Mouse (Mus musculus) cerebellum, postnatal 10 days (tissue): Measurements from ENCODE around the gene Ccdc155.

Source experiments
- DNase-seq, 2 experiments: peaks; one replicate each; pipeline ENCODE4 v3.0.0; 2021; ENCODE audit warnings: mixed read lengths in 2 of 2

Ccdc155 gene

GRCm38 (mm10) chr7:45204380-45205143, at the start of gene Ccdc155:
Gene Ccdc155, minus strand, starts transcription at chr7:45204892.
- peak; percentile 97 to 99 for DNase-seq

GRCm38 (mm10) chr7:45253806-45254205, 49.1 kb upstream of the Ccdc155 start:
- no peak for DNase-seq

- DNase-seq = no peak
These were observed 43.0 kb upstream of the Ccdc155 start for GRCm38 (mm10) chr7:45247666-45248065.

GRCm38 (mm10) chr7:45241389-45241749, 36.7 kb upstream of the Ccdc155 start:
- no peak for DNase-seq

- DNase-seq = peak; percentile 69 to 71
These were observed 36.1 kb upstream of the Ccdc155 start, which contains the start of gene Slc6a16 for GRCm38 (mm10) chr7:45240633-45241388. Gene Slc6a16, plus strand, starts transcription at chr7:45241085.

- DNase-seq = no peak
These were observed 35.4 kb upstream of the Ccdc155 start for GRCm38 (mm10) chr7:45240109-45240508.

- no peak for DNase-seq
These were observed 34.2 kb upstream of the Ccdc155 start, which contains the start of gene Cd37 for GRCm38 (mm10) chr7:45238723-45239496. Gene Cd37, minus strand, starts transcription at chr7:45239115.

GRCm38 (mm10) chr7:45237747-45238699, 33.3 kb upstream of the Ccdc155 start:
- no peak for DNase-seq

- no peak for DNase-seq
These were observed 31.0 kb upstream of the Ccdc155 start for GRCm38 (mm10) chr7:45235656-45236180.

- DNase-seq = peak; percentile 62 to 66
These were observed 30.4 kb upstream of the Ccdc155 start for GRCm38 (mm10) chr7:45234922-45235571.

- peak in 1 of 2 experiments; percentile 34 for DNase-seq
These were observed 29.7 kb upstream of the Ccdc155 start for GRCm38 (mm10) chr7:45234333-45234841.

GRCm38 (mm10) chr7:45233580-45234332, 29.1 kb upstream of the Ccdc155 start:
- DNase-seq = peak; percentile 81 to 85

GRCm38 (mm10) chr7:45232716-45233465, 28.2 kb upstream of the Ccdc155 start:
- peak in 1 of 2 experiments; percentile 33 for DNase-seq

GRCm38 (mm10) chr7:45231941-45232340, 27.2 kb upstream of the Ccdc155 start:
- no peak for DNase-seq

- no peak for DNase-seq
These were observed 26.5 kb upstream of the Ccdc155 start for GRCm38 (mm10) chr7:45231192-45231591.

- no peak for DNase-seq
These were observed 24.9 kb upstream of the Ccdc155 start for GRCm38 (mm10) chr7:45229459-45230203.

GRCm38 (mm10) chr7:45229046-45229445, 24.4 kb upstream of the Ccdc155 start:
- no peak for DNase-seq

GRCm38 (mm10) chr7:45228548-45228947, 23.9 kb upstream of the Ccdc155 start:
- no peak for DNase-seq

GRCm38 (mm10) chr7:45226421-45226820, 21.7 kb upstream of the Ccdc155 start:
- no peak for DNase-seq
